Mouse (Mus musculus) heart, postnatal 0 days (tissue): ENCODE results near the gene Fzd5. TPM values are rescaled to one million over a fixed set of nuclear protein-coding genes. Genes with fewer than 3 reads are reported as not detected.
A peak's percentile ranks its signal among the peaks of the same experiment; 100 is the strongest.

Experiments used
- ATAC-seq: fragments of 200-750 bp; cut with Nextera tagmentation; 2 replicates; pipeline ENCODE4 v1.8.0; 2017; ENCODE audit warnings: low read depth, moderate number of reproducible peaks, moderate library complexity; ENCODE audit not compliant: insufficient read depth
- DNase-seq: peaks from one replicate; pipeline ENCODE4 v3.0.0-alpha.2; 2016; ENCODE audit warnings: low spot score
- H3K27ac ChIP-seq: fragments of 300-500 bp; sonication (generic); 2 replicates; pipeline ENCODE4 v1.5.1; 2014; ENCODE audit warnings: low read depth, mild to moderate bottlenecking
- H3K27me3 ChIP-seq: fragments of 300-500 bp; sonication (generic); 2 replicates; pipeline ENCODE4 v1.6.1; 2014; ENCODE audit warnings: low read length, mixed read lengths; ENCODE audit not compliant: control insufficient read depth, insufficient read depth
- H3K36me3 ChIP-seq: fragments of 300-500 bp; sonication (generic); replicated peaks from 2 replicates; pipeline ENCODE4 v1.6.1; 2014; ENCODE audit warnings: low read length, mixed read lengths; ENCODE audit not compliant: control insufficient read depth, insufficient read depth
- H3K4me1 ChIP-seq: fragments of 300-500 bp; sonication (generic); 2 replicates; pipeline ENCODE4 v1.6.1; 2014; ENCODE audit warnings: antibody characterized with exemption; ENCODE audit not compliant: control insufficient read depth, insufficient read depth
- H3K4me2 ChIP-seq: fragments of 300-500 bp; sonication (generic); 2 replicates; pipeline ENCODE4 v1.6.1; 2014; ENCODE audit warnings: low read depth, mild to moderate bottlenecking, low read length, moderate library complexity
- H3K4me3 ChIP-seq: fragments of 300-500 bp; sonication (generic); 2 replicates; pipeline ENCODE4 v1.5.1; 2014; ENCODE audit warnings: low read depth, low read length
- H3K9ac ChIP-seq: fragments of 300-500 bp; sonication (generic); replicated peaks from 2 replicates; pipeline ENCODE4 v1.6.1; 2014; ENCODE audit warnings: low read depth, low read length, mixed read lengths
- H3K9me3 ChIP-seq: fragments of 300-500 bp; sonication (generic); replicated peaks from 2 replicates; pipeline ENCODE4 v1.6.1; 2016; ENCODE audit warnings: low read length; ENCODE audit not compliant: control insufficient read depth
- CTCF ChIP-seq: IDR thresholded peaks from 2 replicates; pipeline ENCODE4 v1.5.1; 2016; ENCODE audit warnings: antibody characterized with exemption, control low read depth, low read depth
- EP300 ChIP-seq: IDR thresholded peaks from 2 replicates; pipeline ENCODE4 v1.6.1; 2016; ENCODE audit warnings: antibody characterized with exemption, low read depth
- whole genome bisulfite sequencing: fragments of 180-500 bp; shearing (Covaris S2); extraction: QIAGEN DNeasy Blood & Tissue Kit; methylation state at CpG from one replicate; pipeline ENCODE4 v1.1.7; 2014; 5-methylcytosine and 5-hydroxymethylcytosine counted together
- polyA plus RNA-seq: library from polyadenylated mRNA; unstranded; fragments of >200 nt; fragmentation: Nextera tagmentation; extraction: Ambion mirVana; gene quantifications from 2 replicates; pipeline ENCODE4 v1.2.1, GENCODE M21; 2015
- total RNA-seq: library from RNA; depleted of rRNA; stranded (reverse); fragments of >200 nt; gene quantifications from 2 replicates; pipeline ENCODE4 v1.2.3, GENCODE M21; 2014; ENCODE audit warnings: low replicate concordance

The Fzd5 gene
- total and polyA plus RNA-seq, 2 experiments from 2014 or later = 1.4 to 6.0 TPM

GRCm38 (mm10) chr1:64706610-64707009 is 30.9 kb downstream of the Fzd5 start:
- 84% methylated on average over 2 of the region's 2 CpGs for WGBS
- no peak for ATAC-seq
- no peak overlapping the region for H3K27ac ChIP-seq

GRCm38 (mm10) chr1:64705230-64705629 is 32.3 kb downstream of the Fzd5 start:
- H3K9ac ChIP-seq = no peak overlapping the region
- H3K27me3 ChIP-seq = no peaks in the 10 kb centered on the region
- H3K4me1 ChIP-seq = no peaks in the 10 kb centered on the region
- H3K36me3 ChIP-seq = peaks cover 34% of the 10 kb centered on the region; the same call in 1 of the 2 replicates
- ATAC-seq = no peak
- no peak overlapping the region for H3K4me3 ChIP-seq
- H3K4me2 ChIP-seq = no peak overlapping the region
- TF ChIP-seq EP300 = no peak
- TF ChIP-seq CTCF = peak; percentile 73
- 39% methylated on average over 6 of the region's 6 CpGs for WGBS
- H3K9me3 ChIP-seq = no peaks in the 10 kb centered on the region
- DNase-seq = peak; percentile 67
- no peak overlapping the region for H3K27ac ChIP-seq

More at GRCm38 (mm10) chr1:64706610-64707009, 30.9 kb downstream of the Fzd5 start:
- H3K27me3 ChIP-seq = no peaks in the 10 kb centered on the region
- H3K4me3 ChIP-seq = no peak overlapping the region
- peaks cover 25% of the 10 kb centered on the region; the same call in 1 of the 2 replicates for H3K36me3 ChIP-seq
- no peak for DNase-seq
- TF ChIP-seq CTCF (no peak), EP300 (no peak)
- H3K4me2 ChIP-seq = no peak overlapping the region
- no peak overlapping the region for H3K9ac ChIP-seq
- no peaks in the 10 kb centered on the region for H3K4me1 ChIP-seq
- H3K9me3 ChIP-seq = no peaks in the 10 kb centered on the region

GRCm38 (mm10) chr1:64701780-64702179 is 35.8 kb downstream of the Fzd5 start:
- H3K9ac ChIP-seq = no peak overlapping the region
- WGBS = 41% methylated on average over 3 of the region's 3 CpGs
- no peak overlapping the region for H3K4me3 ChIP-seq
- no peaks in the 10 kb centered on the region for H3K27me3 ChIP-seq
- no peak overlapping the region for H3K4me2 ChIP-seq
- H3K27ac ChIP-seq = no peak overlapping the region
- DNase-seq (no peak), ATAC-seq (peak; percentile 47; the same call in 1 of the 2 replicates)
- no peaks in the 10 kb centered on the region for H3K9me3 ChIP-seq
- H3K4me1 ChIP-seq = no peaks in the 10 kb centered on the region
- peaks cover 25% of the 10 kb centered on the region; the same call in 1 of the 2 replicates for H3K36me3 ChIP-seq
- TF ChIP-seq EP300 = no peak
- TF ChIP-seq CTCF = no peak

DNA sequence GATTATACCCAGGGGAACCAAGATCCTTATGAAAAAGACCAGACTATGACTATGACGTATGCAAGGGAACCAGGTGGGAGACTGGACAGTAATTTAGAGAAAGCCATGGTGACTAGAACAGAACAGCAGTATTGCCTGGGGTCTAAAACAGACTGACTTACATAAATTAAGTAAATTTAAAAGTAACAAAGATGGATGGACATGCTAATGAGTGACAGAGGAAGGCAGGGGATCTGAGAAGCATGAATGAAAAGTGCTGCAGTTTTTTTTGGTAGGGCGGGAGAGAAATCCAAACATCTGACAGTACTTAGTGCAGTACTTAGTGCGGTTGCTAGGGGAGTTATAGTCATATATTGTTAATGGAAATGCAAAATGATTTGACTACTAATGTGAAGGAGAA is 42.4 kb downstream of the Fzd5 start:
- Histone ChIP-seq H3K4me1 (0 out of 2 replicates have a peak, but pooled peaks cover under 1% of the 10 kb centered on the region), H3K9me3 (no peaks in the 10 kb centered on the region), H3K27ac (no peak overlapping the region), H3K27me3 (no peaks in the 10 kb centered on the region), H3K4me3 (no peak overlapping the region), H3K9ac (no peak overlapping the region), H3K36me3 (no peaks in the 10 kb centered on the region), H3K4me2 (no peak overlapping the region)
- WGBS = 93% methylated on average over 3 of the region's 3 CpGs
- ATAC-seq (no peak), DNase-seq (no peak)
- TF ChIP-seq EP300 (no peak), CTCF (no peak)

- Histone ChIP-seq H3K27me3 (no peaks in the 10 kb centered on the region), H3K9me3 (no peaks in the 10 kb centered on the region), H3K4me3 (peak overlapping the region; percentile 93), H3K4me2 (peak overlapping the region; percentile 72), H3K4me1 (peaks cover 11% of the 10 kb centered on the region; the same call in 1 of the 2 replicates), H3K36me3 (no peaks in the 10 kb centered on the region), H3K27ac (peak overlapping the region; percentile 90), H3K9ac (peak overlapping the region; percentile 84)
- 4% methylated on average over 9 of the region's 9 CpGs for WGBS
- no peak for TF ChIP-seq CTCF
- TF ChIP-seq EP300 = no peak
- ATAC-seq = no peak
- DNase-seq = no peak
These were observed 46.0 kb downstream of the Fzd5 start for GRCm38 (mm10) chr1:64691581-64691980.

- WGBS = under 1% methylated on average over 53 of the region's 55 CpGs
- no peaks in the 10 kb centered on the region for H3K9me3 ChIP-seq
- H3K4me1 ChIP-seq = peaks cover 11% of the 10 kb centered on the region; the same call in 1 of the 2 replicates
- H3K4me2 ChIP-seq = peak overlapping the region; percentile 72
- peak overlapping the region; percentile 90 for H3K27ac ChIP-seq
- no peak for DNase-seq
- H3K36me3 ChIP-seq = no peaks in the 10 kb centered on the region
- no peaks in the 10 kb centered on the region for H3K27me3 ChIP-seq
- ATAC-seq = peak; percentile 9; the same call in 1 of the 2 replicates
- H3K9ac ChIP-seq = peak overlapping the region; percentile 84
- peak overlapping the region; percentile 93 for H3K4me3 ChIP-seq
- TF ChIP-seq CTCF (no peak), EP300 (no peak)
These were observed 46.4 kb downstream of the Fzd5 start for GRCm38 (mm10) chr1:64691121-64691551.
